Mouse (Mus musculus) regulatory T cell (primary cell): ENCODE measurements around the gene Ccdc194.
"Not testable (repeated sequence)": the region's sequence is repeated elsewhere in the genome, so short reads cannot be mapped to it uniquely, and the experiment has no call there.

ENCODE experiments used
- in situ Hi-C: fragments of 300-600 bp; cut with MboI, MseI; formaldehyde crosslinking; loops from one replicate; pipeline ENCODE4 v1.15.1; 2025; ENCODE audit warnings: high pct_unique_total_duplicates

The Ccdc194 gene

DNA sequence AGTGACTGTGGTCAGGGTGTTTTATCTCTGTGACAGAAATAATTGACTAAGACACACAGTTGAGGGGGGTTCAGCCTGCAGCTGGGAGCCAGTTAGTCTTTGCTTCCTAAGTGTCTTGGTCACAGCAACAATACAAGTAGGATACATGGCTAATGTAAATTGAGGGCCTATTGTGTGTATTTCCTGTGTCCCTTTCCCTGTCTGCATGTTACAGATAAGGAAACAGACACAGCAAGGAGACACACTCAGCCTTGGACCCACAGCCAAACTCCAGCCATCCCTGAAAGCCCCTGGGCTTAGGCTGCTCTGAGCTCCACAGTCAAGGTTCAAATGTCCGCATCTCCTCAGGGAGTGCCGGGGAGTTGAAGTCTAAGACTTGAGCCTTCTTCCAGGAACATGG, 29.1 kb upstream of the Ccdc194 start:
- in situ Hi-C loops = no loop called here

DNA sequence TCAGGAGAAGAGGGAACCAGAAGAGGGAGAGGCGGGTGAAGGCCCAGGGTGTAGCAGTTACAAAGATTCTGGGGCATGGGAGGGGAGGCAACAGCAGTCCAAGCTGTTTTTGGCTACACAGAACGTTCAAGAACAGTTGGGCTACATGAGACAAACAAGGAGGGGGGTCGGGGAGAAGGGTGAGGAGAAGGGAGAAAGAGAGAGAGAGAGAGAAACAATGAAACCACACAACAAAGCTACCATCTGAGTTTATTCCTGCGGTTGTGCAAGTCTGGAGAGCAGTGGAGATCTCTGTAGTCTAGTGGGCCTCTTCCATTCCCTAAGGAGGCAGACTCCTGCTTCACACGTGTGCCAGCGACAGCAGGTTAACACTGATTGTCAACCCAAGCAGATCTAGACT, 28.5 kb upstream of the Ccdc194 start:
- in situ Hi-C loops = no loop called here

- in situ Hi-C loops = no loop called here
These were observed 27.3 kb upstream of the Ccdc194 start for GRCm38 (mm10) chr8:71552770-71553169.

DNA sequence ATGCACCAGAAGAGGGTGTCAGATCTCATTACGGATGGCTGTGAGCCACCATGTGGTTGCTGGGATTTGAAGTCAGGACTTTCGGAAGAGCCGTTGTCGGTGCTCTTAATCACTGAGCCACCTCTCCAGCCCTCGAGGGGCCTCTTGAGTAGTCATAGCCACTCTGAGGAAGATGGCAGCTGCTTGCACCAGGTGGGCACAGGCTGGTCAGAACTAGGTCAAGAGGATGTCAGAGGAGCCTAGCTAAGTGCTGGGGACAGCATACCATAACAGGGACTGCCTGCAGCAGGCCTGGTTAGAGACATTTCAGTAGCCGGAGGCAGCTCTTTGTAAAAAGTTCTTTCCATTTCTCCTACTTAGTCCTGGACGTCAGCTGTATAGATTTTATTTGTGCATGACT, 25.2 kb upstream of the Ccdc194 start:
- in situ Hi-C loops = no loop called here

GRCm38 (mm10) chr8:71547590-71547989, 22.1 kb upstream of the Ccdc194 start:
- in situ Hi-C loops = no loop called here

- in situ Hi-C loops = no loop called here
These were observed 19.5 kb upstream of the Ccdc194 start for GRCm38 (mm10) chr8:71545053-71545452.

GRCm38 (mm10) chr8:71543755-71544154, 18.2 kb upstream of the Ccdc194 start:
- in situ Hi-C loops = no loop called here

DNA sequence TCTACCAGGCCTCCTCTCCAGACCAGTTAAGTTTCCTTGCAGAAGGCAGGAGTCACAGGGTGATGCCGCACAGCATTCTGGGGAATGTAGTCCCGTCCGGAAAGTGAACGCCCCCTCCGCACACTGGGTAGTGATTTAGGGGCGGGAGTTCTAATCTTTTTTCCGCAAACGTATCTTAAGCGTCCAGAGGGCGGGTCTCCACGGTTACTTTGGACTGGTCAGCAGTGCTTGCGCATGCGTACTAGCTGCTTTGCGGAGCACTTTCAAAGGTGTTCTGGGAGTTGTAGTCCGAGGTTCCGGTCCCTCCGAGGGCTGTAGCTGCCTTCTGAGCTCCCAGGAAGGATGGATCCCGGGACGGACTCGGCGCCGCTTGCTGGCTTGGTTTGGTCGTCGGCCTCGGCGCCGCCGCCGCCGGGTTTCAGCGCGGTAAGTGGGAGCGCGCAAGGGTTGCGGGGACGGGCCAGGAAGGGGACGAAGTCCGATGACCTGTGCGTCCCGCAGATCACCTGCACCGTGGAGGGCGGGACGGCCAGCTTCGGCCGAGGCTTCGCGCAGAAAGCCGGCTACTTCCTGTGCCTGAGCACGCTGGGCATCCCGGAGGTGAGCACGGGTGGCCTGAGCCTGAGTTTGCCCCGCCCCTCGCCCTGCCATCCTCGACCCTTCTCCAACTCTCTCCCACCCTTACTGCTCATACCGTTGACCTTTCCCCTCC, 17.3 kb upstream of the Ccdc194 start, which contains the start of gene Mvb12a:
Gene Mvb12a, plus strand, starts transcription at position 291 of the 712 bp plus-strand sequence.
- in situ Hi-C loops = no loop called here

DNA sequence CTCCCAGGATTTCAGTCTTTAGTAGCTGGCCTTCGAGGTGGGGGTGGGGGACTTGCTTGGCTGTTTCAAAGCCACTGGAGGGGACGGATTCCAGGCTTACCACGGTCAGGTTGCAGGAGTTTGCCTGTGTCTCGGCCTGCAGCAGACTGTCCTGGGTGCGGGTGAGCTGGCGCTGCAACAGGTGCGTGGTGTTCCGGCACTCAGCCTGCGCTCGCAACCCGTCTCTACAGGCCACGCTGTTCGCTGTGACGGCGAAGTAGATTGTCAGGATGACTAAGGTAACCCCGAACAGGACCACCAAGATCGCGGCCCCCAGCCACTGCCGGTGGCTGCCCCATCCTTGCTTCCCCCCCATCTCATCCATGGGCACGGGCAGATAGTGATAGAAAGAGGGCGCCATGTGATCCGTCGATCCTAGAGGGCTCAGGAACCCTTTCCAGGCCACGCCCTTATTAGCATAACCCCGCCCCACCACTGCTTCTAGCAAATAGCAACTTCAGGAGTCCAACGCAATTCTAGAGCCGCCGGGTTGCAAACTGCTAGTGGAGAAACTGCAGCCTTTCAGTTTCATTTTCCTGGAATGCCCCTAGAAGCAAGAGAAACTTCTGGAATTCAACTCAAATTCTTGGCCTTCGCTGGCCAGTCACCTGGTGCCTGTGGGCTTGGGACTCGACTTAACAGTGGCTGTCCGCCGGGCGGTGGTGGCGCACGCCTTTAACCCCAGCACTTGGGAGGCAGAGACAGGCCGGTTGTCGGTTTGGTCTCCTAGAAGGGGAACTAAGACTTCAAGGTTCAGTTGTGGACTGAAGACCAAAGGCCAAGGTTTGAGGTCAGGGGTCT, 11.7 kb upstream of the Ccdc194 start, which contains the start of gene Bst2:
Gene Bst2, minus strand, starts transcription at position 429 of the 840 bp plus-strand sequence.
- in situ Hi-C loops = no loop called here

DNA sequence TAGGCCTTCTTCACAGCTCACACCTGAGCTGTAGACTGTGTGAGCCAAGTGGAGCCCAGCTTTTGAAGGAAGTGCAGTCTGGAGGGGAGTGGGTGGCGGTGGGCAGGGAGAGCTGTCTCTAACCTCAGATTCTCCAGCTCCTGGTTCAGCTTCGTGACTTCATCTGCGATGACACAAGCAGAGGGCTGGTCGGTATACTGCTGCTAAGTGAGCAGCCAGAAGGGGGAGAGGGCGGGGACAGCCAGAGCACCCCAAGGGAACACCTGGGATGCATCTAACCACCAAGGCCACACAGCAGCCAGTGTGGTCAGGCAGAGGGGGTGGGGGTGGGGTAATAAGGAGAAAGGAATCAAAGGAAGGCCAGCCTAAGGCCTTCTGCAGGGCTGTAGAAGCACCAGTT, 10.2 kb upstream of the Ccdc194 start:
- in situ Hi-C loops = no loop called here

DNA sequence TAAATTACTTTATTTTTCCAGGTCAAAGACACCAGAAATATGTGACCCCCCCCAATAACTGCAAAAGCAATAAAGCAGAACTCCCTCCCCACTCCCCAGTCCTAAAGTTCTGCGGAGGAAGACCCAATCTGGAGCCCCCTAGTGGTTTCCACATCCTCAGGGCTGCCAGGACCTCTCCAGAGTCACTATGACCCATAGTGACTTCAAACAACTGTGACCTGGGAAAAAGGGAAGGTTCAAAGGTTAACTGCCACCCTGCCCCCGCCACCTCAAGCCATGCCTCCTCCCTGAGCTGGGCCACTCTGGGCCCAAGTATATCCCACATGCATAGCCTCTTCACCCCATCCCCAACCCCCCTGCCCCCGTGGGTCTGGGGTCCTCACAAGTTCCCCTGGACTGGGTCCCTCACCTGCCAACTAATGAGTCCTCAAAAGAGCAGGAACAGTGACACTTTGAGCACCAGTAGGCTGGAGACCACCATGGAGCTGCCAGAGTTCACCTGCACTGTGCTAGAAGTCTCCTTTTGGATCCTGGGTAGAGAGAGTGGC, 8.8 kb upstream of the Ccdc194 start:
- in situ Hi-C loops = no loop called here

GRCm38 (mm10) chr8:71530735-71531467, 5.4 kb upstream of the Ccdc194 start:
- in situ Hi-C loops = not testable (repeated sequence)

- in situ Hi-C loops = no loop called here
These were observed 3.0 kb upstream of the Ccdc194 start for GRCm38 (mm10) chr8:71528362-71529073.

GRCm38 (mm10) chr8:71527162-71527870, 1.8 kb upstream of the Ccdc194 start:
- in situ Hi-C loops = no loop called here

- in situ Hi-C loops = no loop called here
These were observed 761 bp upstream of the Ccdc194 start for GRCm38 (mm10) chr8:71526272-71526671.

GRCm38 (mm10) chr8:71521634-71522033, 3.9 kb downstream of the Ccdc194 start:
- in situ Hi-C loops = loop anchor here (5.0 kb wide), 1 partner anchor 74 kb away; no protein-coding TSS in a partner anchor

GRCm38 (mm10) chr8:71519037-71519825, 6.3 kb downstream of the Ccdc194 start:
- in situ Hi-C loops = not testable (repeated sequence)

GRCm38 (mm10) chr8:71516786-71517185, 8.7 kb downstream of the Ccdc194 start:
- in situ Hi-C loops = no loop called here

DNA sequence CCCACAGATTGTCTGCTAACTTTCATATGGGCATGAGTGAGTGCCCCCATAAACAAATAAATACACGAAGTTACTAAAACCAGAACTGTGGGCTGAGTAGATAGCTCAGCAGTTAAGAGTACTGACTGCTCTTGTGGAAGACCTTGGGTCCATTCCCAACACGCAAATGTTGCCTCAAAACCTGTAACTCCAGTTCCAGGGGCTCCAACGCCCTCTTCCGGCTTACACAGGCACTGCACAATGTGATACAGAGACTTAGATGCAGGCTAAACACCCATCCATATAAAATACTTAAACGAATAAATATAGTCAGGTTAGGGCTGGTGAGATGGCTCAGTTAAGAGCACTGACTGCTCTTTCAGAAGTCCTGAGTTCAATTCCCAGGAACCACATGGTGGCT, 10.5 kb downstream of the Ccdc194 start:
- in situ Hi-C loops = no loop called here
